Mouse (Mus musculus) thymus, postnatal 36 days (tissue): ENCODE measurements at regions not wholly inside any gene's neighbourhood (a gene's known extent, or its start where the extent isn't known, plus 50 kb on each side); places are given as distances from the start of the nearest gene placed in this dataset.
A peak's percentile ranks its signal among the peaks of the same experiment; 100 is the strongest.

Source experiments
- DNase-seq, 2 experiments: peaks; one replicate each; pipeline ENCODE4 v3.0.0; 2022; ENCODE audit warnings: mixed read lengths in 2 of 2

DNA sequence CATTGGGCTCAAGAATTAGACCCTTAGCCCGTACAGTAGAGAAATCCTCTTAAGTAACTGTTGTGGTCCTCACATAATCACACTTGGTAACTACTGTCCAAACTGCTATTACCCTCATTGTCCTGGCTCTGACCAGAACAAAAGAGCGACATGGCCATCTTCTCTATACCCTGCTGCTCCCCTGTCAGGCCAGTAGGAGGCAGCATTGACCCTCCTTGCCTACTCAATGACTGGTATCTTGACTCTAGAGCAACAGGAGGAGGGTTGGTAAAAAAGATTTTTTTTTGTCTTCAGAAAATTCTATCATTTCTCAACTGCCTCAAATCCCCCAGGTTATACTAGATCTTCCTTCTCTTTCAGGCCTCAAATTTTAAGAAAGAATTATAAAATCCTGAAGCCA lies 130.4 kb downstream of the Usp46 start:
- DNase-seq: peak; percentile 11 to 20

GRCm38 (mm10) chr5:73938450-73938849 lies 129.8 kb downstream of the Usp46 start:
- no peak for DNase-seq

DNA sequence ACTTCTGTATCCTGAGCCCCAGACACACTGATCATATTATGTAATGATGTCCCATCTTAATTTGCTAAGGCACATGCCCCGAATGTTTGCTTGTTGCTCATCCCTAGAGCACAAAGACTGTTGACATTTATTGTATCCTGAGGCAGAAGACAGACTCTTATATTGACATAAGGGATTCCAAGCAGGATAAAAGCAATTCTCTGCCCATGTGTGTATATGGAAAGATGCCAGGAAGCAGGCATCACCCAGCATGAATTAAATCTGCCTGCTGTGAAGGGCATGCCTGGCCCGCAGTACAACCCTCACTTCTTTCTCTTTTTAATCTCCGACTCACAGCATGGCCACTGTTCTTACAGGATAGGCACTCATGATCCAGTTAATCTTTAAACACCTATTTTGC lies 125.3 kb downstream of the Usp46 start:
- DNase-seq: no peak

- no peak for DNase-seq
These were observed 122.6 kb downstream of the Usp46 start for GRCm38 (mm10) chr5:73945671-73946070.

- no peak for DNase-seq
These were observed 122.1 kb downstream of the Usp46 start for GRCm38 (mm10) chr5:73946164-73946563.

- no peak for DNase-seq
These were observed 120.0 kb downstream of the Usp46 start for GRCm38 (mm10) chr5:73948031-73948899.
